Mouse (Mus musculus) embryo, embryonic 11.5 days (tissue): Measurements from ENCODE around the gene Nek9.
A peak's percentile ranks its signal among the peaks of the same experiment; 100 is the strongest.
"Not testable (repeated sequence)": the region's sequence is repeated elsewhere in the genome, so short reads cannot be mapped to it uniquely, and the experiment has no call there.

Source experiments
- DNase-seq: peaks from one replicate; pipeline ENCODE4 v3.0.0-alpha.2; 2012; ENCODE audit warnings: low read depth, low spot score

Gene Nek9

DNA sequence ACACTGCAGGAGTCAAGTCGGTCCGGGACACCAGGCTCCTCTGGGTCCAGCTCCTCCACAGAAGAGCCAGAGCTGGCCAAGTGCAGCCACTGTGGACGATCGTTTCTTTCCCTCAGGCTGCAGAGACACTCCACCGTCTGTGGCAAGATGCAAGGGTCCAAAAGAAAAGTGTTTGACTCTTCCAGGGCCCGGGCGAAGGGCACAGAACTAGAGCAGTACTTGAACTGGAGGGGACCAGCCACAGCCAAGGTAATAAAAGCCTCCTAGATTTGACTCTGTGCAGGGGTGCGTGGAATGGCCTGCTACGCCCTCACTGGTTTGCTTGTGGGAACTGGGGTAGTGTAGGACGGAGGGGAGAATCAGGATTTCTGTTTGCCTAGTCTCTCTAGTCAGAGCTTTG, 48.5 kb downstream of the Nek9 start:
- no peak for DNase-seq

DNA sequence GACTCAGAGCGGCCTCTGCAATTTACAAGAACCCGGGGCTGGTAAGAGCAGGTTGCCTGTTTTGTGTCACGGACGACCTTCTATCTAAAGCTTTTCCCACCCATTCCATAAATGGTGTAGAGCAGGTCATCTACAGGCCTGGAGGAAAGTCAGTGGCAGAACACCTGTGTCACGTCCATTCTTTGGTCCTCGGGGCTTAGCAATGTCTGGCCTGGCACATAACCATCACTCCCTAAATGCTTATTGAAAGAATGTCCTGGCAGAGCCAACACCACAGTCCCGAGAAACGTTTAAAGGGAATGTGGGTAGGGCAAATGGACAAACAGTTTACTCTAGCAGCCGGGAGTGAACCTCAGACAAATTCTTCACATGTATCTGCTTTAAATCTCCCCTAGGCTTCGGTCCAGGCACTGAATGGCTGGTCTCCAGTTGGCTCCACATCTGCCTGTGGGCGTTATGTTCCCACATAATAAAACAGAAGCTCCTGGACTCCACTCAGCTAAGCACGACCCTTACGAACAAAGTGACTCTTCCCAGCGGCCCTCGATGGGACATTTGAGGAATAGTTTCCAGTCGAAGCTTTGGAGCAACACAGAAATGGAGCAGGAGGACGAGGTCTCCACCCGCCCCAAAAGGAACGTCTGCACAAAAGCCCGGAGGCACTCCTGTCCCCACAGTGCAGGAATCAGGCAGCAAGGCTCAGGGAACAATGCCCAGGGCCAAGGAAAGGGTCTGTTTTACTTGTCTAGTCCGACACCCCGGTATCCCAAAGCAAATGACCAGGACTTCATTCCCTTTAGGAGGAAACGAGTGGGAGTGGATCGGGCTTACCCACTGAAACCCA, 49.8 kb downstream of the Nek9 start:
- DNase-seq: no peak

DNA sequence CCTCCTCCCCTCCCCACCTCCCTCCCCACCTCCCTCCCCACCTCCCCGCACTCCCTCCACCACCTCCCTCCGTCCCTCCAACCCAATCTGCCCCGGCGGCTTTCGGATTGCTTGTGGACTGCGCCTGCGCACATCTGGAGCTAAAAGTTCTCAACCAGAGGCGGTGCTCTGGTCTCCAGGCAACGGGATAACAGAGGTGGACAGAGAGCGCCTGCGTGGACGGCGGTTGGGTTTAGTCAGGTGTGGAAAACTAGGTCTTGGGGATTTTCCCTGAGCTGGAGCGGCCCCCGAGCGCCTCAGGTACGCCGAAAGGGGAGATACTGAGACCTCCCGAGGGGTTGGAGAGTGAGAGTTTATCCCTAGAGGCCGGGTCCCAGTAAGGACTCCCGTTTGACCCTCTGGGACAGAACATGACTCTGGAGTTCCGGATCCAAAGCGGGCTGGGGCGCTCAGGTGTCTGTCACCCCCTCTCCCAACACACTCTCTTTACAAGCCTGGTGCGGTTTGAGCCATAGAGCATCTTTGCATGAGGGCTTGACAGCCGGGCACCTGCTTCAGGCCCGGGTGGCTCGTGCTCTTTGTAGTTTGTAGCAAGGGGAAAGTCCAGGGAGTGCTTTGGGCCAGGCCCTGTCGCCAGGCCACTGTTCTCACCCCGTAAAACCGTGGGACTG, 50.5 kb downstream of the Nek9 start, which contains the start of gene Zc2hc1c:
TSS of gene Zc2hc1c (plus strand) at position 106 of the 671 bp plus-strand sequence.
- DNase-seq: peak; percentile 89

DNA sequence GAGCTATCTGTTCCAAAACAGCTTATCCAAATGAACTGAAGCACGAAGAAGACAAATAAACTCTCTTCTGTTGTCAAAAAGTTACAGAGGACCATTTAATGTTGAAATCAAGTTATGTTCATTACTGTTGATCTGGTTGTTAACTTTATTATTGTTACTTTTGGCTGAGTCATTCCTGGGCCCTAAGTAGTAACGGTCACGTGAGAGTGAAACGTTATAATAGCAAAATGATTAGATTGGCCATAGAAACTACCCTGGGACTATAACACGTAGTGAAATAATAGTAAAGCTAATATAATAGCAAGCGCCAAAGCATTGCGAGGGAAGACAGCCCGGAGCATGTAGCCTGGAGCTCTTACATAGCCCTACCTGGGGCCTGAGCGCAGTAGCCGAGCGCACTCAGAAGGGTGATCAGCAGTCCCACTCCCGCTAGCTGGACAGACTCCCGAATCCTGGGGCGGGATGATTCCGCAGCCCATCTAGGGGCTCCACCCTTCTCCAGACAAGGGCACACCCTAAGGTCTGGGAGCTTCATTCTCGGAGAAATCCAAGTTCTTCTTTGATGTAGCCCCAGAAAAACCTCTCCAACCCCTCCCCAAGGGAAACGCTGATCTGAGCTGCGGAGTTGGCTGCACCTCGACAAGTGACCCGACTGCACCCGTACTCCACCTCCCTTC, 51.2 kb downstream of the Nek9 start, which contains the start of gene Acyp1:
TSS of gene Acyp1 (minus strand) at position 630 of the 677 bp plus-strand sequence.
- DNase-seq: no peak

DNA sequence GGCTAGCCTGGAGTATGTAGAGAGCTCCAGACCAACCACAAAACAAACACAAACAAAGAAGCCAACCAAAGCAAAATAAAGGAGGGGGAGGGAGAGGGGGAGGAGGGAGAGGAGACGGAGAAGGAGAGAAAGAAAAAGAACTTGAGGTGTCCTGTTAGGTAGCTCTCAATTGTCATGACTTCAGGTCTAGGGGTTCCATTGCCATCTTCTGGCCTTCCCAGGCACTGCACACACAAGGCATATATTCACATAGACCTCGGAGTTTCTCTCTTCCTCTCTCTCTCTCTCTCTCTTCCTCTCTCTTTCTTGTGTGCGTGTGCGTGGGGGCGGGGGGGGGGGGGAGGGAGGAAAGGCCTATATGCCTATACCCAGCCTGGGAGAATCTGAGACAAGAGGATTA, 52.2 kb downstream of the Nek9 start:
- no peak for DNase-seq

DNA sequence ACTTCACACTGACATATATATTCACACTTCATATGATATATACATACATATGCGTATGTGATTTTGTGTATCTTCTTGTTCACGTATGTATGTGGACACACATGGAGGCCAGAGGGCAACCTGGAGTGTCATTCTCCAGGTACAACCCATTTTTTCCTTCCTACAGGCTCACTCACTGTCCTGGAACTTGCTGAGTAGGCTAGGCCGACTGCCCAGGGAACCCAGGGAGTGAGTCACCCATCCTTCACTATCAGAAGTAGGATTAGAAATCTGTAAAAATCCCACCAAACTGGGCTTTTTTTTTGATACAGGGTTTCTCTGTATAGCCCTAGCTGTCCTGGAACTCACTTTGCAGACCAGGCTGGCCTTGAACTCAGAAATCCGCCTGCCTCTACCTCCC, 54.2 kb downstream of the Nek9 start:
- no peak for DNase-seq

DNA sequence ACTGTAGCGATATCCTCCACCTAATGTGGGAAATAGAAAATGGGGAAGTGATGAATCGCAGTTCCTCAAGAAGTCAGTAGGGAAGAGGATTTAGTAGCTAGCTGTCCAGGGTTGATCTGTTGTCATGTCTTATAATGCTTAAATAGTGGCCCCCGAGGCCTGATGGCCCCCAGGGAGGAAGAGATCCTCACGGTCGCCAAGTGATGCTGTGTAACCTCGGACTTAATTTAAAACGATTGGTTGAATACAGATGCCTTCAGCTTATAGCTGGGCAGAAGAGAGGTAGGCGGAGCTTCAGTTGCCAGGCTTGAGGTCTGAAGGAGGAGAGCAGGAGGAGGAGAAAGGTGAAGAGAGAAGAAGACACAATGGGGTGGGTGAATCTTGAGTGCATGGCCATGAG, 54.8 kb downstream of the Nek9 start:
- no peak for DNase-seq

DNA sequence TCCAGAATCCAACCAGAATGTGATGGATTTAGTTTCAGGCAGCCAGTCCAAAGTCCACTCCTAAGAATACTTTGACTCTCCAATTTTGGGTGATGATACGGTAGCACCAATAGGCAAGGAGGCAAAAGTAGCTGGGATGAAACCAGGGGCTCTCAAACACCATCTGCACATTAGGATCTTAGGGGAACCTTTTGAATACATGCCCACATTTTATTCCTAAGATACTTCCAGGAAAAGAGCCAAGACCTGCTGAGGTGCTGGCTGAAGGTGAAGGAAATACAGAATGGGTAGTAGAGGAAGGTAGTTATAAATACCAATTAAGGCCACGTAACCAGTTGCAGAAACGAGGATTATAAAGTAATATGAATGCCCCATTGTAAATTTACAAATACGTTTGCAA, 57.4 kb downstream of the Nek9 start:
- not testable (repeated sequence) for DNase-seq

DNA sequence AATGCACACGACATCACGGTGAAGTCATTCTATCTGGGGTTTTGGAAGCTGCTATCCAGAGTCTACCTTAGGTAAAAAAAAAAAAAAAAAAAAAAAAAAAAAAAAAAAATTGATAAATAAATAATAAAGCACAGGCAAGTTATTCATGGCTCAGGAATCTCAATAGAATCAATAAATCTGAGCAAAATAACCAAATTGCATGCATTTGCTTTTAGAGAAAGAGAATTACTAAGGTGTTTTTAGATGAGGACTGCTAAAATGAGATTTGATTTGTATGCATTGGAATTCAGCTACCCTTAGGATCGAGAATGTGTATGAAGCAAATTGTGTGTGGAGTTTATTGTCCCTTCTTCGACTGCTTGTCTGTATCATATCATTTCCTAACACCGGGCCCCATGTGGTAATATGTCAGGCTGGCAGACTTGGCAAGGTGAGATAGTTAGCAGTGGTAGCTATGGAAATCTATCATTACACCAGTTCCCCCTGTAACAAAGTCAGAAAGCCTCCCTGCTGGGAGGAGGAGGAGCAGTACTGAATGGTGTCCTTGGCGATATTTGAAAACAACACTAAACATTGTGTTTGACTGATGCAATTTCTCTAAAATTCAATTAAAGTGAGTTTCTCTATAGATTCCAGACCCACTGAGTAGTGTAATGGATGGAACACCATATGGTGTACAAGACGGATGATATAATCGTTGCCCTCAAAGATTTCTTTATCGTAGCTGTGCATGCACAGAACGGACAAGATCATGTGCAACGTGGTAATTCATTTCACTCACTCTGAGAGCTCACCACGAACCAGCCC, 58.1 kb downstream of the Nek9 start:
- no peak for DNase-seq

DNA sequence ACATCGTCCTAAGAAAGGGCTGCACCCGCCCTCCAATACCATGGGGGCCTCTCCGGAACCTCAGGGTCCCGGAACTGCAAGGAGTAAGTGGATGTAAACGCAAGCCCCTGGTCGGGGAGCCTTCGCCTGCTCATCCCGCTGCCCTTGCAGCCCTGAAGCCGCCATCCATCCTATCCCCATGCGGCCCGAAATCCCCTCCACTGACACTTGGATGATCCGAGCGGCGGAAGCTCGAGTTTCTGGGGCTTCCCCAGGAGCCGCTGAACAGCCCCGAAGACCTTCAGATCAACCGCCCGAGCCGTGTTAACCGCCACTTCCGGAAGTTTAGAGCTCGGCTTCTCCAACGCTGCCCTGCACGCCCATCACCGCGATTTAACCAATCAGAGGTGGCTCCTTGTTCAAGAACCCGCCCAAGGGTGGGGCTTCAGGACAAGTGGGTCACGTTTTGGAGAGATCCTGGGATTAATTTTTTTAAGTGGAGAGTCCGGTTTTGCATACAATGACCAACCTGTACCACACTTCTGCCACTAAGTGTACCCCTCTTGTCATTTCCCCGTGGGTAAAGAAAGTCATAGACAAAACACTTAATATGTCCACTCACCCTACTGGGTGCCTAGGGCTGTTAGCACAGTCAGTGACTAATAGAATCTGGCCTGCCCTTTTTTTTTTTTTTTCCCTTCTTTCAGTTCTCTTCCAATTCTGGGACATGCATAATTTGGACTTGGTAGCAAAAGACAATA, 58.9 kb downstream of the Nek9 start:
- peak; percentile 95 for DNase-seq

DNA sequence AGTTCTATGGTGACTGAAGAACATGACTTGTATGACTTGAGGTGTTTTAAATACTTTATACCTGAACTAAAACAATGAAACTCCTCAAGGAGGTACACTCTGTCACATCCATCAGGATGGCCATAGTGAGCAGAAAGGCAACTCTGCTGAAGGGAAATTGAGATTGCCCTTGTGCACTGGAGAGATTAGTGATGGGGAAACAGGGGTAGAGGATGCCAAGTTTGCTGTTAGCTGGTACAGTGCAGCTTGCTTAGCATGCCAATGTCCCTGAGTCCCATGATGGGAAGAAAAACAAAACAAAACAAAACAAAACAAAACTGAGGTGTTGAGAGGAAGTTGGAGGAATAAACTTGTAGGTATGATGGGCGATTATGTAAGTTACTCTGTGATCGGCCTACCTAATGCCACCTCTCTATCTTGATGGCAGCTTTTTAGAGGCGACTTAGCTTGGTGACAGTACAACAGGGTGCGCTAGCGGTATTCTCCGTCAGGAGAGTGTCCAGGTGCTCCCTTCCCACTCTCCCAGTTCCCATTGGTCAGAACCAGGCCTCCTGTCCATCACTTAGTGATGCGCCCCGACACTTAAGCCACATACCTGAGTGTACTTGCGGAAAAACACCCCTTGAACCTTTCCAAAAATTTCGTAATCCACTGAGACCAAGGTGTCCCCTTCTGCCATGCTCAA, 59.6 kb downstream of the Nek9 start:
- no peak for DNase-seq

DNA sequence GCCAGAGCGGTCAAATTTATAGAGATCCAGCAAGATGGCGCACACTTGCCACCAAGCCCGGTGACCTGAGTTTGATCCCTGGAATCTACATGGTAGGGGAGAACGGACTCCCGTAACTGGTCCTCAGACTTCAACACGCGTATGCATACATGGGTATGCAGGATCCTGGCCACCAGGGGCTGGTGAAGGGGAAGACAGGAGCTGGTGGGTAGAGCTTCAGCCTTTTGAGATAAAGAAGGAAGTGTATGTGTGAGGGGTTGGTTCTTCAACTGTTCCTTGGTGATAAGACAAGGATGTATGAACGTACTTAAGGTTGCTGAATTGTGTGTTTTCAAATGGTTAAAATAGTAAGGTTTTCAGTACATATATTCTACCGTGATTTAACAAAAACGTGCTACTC, 60.2 kb downstream of the Nek9 start:
- DNase-seq: no peak

DNA sequence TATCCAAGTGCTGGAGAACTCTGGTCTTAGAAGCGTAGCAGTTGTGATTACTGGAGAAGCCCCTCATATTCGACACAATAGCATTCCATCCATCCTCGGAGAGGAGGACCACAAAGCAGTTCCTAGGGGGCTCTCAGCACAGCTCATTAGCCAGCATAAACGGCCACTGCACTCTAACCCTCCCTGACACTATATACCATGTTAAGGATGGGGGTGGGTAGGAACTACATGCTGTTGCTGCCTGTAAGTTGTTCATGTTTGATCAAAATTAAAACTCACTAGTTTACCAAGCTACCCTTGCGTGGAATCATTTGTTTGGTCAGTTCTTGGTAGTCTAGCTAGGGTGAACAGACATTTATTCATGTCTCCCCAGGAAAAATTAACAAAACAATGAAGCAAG, 62.9 kb downstream of the Nek9 start:
- DNase-seq: no peak

DNA sequence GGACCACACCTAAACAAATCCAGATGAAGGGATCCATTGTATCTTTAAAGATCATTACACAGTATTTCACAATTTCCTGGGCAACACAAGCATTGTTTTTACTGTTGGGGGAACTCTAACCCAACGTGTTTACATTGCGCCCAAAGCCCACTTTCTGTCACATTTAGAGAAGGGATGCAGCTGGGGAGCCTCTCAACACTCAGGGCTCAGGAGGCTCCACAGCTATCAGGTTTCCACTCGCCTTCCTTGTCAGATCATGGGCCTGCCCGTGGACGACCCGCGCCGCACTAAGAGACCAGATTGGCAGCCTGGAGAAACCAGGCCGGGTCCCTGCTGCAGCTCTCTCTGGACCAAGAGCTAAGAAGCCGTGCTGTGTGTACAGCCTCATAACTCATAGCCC, 65.7 kb downstream of the Nek9 start:
- no peak for DNase-seq

DNA sequence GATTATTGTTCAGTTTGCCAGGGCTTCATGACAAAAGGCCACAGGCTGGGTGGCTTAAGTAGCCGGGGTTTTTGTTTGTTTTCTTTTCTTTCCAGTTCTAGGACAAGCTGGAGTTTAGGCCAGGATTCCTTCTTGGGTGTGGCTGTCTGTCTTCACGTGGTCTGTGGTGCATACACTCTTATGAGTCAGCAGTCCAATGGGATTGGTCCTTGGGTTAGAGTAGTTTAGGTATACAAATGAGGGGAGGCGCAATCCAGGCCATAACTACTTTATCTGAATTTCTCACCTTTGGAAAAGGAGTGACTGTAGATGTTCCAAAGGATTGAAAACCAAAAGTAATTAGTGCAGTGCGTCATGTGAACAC, 67.3 kb downstream of the Nek9 start:
- no peak for DNase-seq

DNA sequence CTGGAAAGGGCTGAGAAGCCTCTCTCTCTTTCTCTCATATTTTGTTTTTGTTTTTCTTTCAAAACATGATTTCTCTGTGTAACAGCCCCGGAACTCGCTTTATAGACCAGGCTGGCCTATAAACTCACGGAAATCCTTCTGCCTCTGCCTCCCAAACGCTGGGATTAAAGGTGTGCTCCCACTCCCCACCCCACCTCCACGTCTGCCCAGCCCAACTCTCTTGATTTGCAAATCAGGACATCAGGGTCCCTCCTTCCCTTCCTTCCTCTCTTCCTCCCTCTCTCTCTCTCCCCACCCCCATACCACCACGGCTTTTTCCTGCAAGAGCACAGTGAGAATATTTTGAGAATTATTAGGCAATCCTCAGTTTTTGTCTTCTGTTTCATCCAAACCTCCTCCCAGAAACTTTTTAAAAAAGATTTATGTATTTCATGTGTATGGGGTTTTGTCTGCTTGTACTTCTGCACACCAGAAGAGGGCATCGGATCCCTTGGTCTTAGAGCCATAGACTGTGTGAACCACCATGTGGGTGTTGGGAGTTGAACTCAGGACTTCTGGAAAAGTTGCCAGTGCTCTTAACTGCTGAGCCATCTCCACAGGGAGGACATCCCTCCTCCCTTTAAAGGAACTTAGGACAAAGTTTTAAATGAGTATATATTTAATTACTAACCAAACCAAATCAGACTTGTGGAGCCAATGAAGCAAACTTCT, 67.9 kb downstream of the Nek9 start:
- DNase-seq: no peak

DNA sequence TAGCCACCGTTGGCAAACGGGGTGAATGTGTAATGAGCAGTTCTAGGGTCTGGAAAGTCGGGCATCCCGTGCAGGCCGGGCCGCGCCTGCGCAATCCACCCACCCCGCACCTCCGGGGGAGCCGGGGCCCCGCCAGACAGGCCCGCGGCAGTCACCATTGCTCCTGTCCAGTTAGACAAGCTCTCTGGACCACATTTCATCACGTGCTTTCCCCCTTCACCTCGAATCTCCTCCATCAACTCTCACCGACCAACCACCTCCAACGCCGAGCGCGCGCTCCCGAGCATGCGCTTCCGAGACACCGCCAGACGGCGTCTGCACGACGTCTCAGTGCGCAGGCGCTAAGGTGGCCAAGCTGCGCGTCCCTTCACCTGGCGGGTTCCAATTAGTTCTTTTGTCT, 68.8 kb downstream of the Nek9 start, which contains the start of gene Mlh3:
TSS of gene Mlh3 (minus strand) at position 281 of the 400 bp plus-strand sequence.
- DNase-seq: peak; percentile 80

DNA sequence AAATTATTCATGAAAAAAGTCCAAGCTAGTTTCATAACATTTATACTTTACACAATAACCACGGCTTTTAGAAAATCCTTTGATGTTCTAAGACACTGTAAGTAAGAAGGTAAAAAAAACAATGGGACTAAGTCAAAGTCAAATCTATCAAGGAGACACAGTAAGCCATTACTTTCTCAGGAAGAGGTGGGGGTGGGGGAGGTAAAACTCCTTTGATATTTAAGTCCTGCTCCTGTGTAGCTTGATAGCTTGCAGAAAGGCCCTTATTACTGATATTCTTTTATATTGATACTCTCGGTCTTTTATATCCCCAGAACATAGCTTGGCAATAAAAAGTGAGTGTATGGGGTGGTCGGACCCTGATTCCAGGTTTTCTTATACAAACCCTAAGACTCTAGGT, 69.3 kb downstream of the Nek9 start:
- DNase-seq: no peak

DNA sequence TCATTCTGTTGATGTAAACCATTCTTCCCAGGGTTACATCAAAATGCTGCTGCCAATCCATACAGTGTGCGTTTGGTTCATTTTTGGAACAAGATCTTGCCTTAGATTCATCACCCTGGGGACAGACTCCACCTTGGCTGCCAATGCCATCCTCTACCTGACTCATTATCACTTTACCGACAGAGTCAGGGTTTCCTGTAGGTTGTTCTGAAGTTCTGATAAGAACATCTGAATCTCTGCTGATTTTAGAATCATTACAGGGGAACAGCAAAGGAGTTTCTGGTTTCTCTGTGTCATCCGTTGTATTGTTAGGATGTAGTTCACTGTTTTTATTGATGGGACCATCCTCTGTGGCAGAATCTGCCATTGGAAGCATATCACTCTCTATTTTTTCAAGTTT, 72.9 kb downstream of the Nek9 start:
- no peak for DNase-seq

DNA sequence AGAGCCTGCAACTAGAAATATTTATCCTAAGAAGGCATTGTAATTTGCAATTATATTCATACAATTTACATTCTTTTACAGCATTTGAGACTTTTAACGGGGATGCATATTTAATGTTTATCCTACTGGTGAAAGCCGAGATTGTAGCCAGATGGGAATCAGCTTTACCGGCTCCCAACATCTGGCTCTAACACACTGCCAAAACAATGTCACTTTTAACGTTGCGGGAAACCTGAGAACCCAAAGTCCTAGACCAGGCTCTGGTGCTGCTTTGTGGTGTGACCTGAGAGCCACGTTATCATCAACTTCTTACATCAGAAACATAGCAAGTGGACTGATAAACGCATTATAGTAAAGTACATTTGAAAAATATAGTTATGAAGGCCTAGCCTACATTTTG, 74.2 kb downstream of the Nek9 start:
- DNase-seq: no peak
